In the genomic region with DNA sequence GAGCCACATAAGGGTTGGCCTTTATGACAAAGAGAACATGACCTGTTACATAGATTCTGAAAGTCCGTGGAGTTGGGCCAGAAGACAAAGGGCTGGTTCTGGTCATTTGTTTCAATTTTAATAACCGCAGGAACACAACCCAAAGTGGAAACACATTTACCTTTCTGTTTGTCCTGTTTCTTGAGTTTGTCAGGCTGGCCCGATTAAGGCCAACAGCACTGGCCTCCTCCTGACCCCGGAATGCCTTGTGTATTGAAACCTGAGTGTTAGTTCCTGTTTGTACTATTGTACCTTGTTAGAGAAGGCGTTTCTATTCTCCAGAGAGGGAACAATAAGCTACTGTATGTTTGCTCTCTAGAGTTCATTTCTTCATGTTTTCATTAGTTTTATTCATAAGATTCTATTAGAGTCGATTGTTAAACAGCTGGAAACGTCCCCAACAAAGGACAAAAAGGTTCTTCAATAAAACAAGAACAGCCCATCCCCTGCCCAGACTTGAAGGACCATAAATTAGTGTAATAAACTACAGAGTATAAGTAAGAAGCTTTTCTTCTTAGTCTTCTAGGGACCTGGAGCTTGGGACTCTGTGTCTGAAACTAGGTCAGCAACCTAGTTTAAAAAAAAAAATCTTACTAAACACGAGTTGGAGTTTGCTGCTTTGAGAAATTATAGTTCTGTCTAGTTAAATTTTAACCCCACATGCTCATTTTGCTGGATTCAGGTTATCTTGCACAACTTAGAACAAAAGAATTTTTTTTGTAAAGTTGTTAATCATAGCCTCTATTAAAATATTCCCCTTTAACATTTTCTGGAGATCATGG, we compare ENCODE assay signal across 15 mouse cellular contexts. TPM values are rescaled to one million over a fixed set of nuclear protein-coding genes. Genes with fewer than 3 reads are reported as not detected.
A peak's percentile ranks its signal among the peaks of the same experiment; 100 is the strongest.
DNase-seq lines count a peak whose midpoint lies in the region; ATAC-seq and TF ChIP-seq lines count a peak whose summit lies in the region.
"Had no signal": no experiment of that assay in that cellular context is flagged by ENCODE, and none has a peak within 500 bp of the region (broad histone marks: within the 10 kb centered on the region; RNA-seq: fewer than 3 reads in every experiment).

No protein-coding gene starts in this region.

- no peak overlapping the region for H3K9ac ChIP-seq in limb, embryonic 14.5 days (ENCODE audit: low read depth, low read length, severe bottlenecking)
- no peak overlapping the region for H3K9ac ChIP-seq in hindbrain, embryonic 12.5 days

- DNase-seq in kidney, postnatal 36 days: peak; percentile 4 to 6
- DNase-seq in kidney, adult 18-20 months: no peak
- DNase-seq in embryo, embryonic 10 days (ENCODE audit: low spot score): peak; percentile 35
- DNase-seq in forelimb bud, embryonic 11.5 days (ENCODE audit: low read depth, low spot score): peak; percentile 53
- no peak for DNase-seq in limb, embryonic 14.5 days (ENCODE audit: low spot score)
- no peak for DNase-seq in adrenal gland, postnatal 14 days
- no peak for DNase-seq in gastrocnemius, adult 8-10 months (ENCODE audit: low spot score in 2 of 2)
- DNase-seq: adrenal gland, adult 8-10 months; cerebellum, postnatal 10 days; left cerebral cortex, postnatal 4 days; midbrain, embryonic 14.5 days had no signal

- H3K27ac ChIP-seq in limb, embryonic 14.5 days (replicated peaks; ENCODE audit: low read depth, low read length): peak overlapping the region; percentile 33; the same call in 1 of the 2 replicates
- no peak overlapping the region for H3K27ac ChIP-seq in hindbrain, embryonic 12.5 days
- H3K27ac ChIP-seq: hindbrain, embryonic 10.5 days; macrophage had no signal

- H3K9me3 ChIP-seq in limb, embryonic 14.5 days (ENCODE audit: control insufficient read depth, low read length): no peaks in the 10 kb centered on the region
- H3K9me3 ChIP-seq in hindbrain, embryonic 12.5 days (replicated peaks): no peaks in the 10 kb centered on the region
- H3K9me3 ChIP-seq: hindbrain, embryonic 10.5 days had no signal

- H3K4me3 ChIP-seq in limb, embryonic 14.5 days (replicated peaks; ENCODE audit: low read length): no peak overlapping the region
- no peak overlapping the region for H3K4me3 ChIP-seq in hindbrain, embryonic 12.5 days
- H3K4me3 ChIP-seq: erythroblast, embryonic 14.5 days; hindbrain, embryonic 10.5 days had no signal

- H3K27me3 ChIP-seq in limb, embryonic 14.5 days (ENCODE audit: control insufficient read depth, insufficient read depth, low read length): no peaks in the 10 kb centered on the region
- H3K27me3 ChIP-seq in hindbrain, embryonic 12.5 days: no peaks in the 10 kb centered on the region

- peaks cover 17% of the 10 kb centered on the region for H3K4me1 ChIP-seq in limb, embryonic 14.5 days (ENCODE audit: control insufficient read depth, insufficient read depth, low read length)
- H3K4me1 ChIP-seq in hindbrain, embryonic 12.5 days: no peaks in the 10 kb centered on the region
- H3K4me1 ChIP-seq: hindbrain, embryonic 10.5 days had no signal

- 20% methylated on average over 8 of the region's 8 CpGs for WGBS in limb, embryonic 14.5 days
- 60% methylated on average over 8 of the region's 8 CpGs for whole genome bisulfite sequencing in hindbrain, embryonic 12.5 days

- H3K36me3 ChIP-seq in limb, embryonic 14.5 days (ENCODE audit: control insufficient read depth, insufficient read depth, low read length): no peaks in the 10 kb centered on the region
- no peaks in the 10 kb centered on the region for H3K36me3 ChIP-seq in hindbrain, embryonic 12.5 days
- H3K36me3 ChIP-seq: hindbrain, embryonic 10.5 days had no signal

- TF ChIP-seq POLR2A in limb, embryonic 14.5 days (IDR thresholded peaks at IDR 0.05; ENCODE audit: borderline replicate concordance, extremely low read depth, insufficient read depth, insufficient read length): no peak

- H3K4me2 ChIP-seq in limb, embryonic 14.5 days (replicated peaks; ENCODE audit: low read depth, low read length, severe bottlenecking): no peak overlapping the region
- no peak overlapping the region for H3K4me2 ChIP-seq in hindbrain, embryonic 12.5 days (replicated peaks)

- no peak for ATAC-seq in limb, embryonic 14.5 days (ENCODE audit: low FRiP score, low read depth)
- no peak for ATAC-seq in hindbrain, embryonic 12.5 days (ENCODE audit: low FRiP score)

RNA-seq across cellular contexts. Expression of a gene that starts 40.6 kb away (rescaled TPM):
- polyA plus RNA-seq in limb, embryonic 14.5 days (2012; rRNA removed): 8.6 and 10.6 TPM in 2 replicates
- 11.8 and 13.4 TPM in 2 replicates for polyA plus RNA-seq in limb, embryonic 14.5 days (2014; fragmentation: Nextera tagmentation; extraction: Ambion mirVana)
- total RNA-seq in adrenal gland, postnatal 14 days (2021): 15.8 and 18.5 TPM in 2 replicates
- polyA plus RNA-seq in hindbrain, embryonic 12.5 days (2016; fragmentation: Nextera tagmentation; extraction: Ambion mirVana): 20.6 and 21.5 TPM in 2 replicates
- total RNA-seq in gastrocnemius, adult 8-10 months (2022): 10 to 100 TPM; 15.7 to 22.0 (median 19.0) TPM

Comparison
In these comparisons a context has a peak if more than half of its experiments do, and no peak if none do; other contexts are left out.
1. DNase-seq: peak in kidney, postnatal 36 days (2 of 2), embryo, embryonic 10 days (single experiment) and forelimb bud, embryonic 11.5 days (single experiment); none in kidney, adult 18-20 months (single experiment), limb, embryonic 14.5 days (single experiment), adrenal gland, postnatal 14 days (single experiment) and gastrocnemius, adult 8-10 months (0 of 2).